Mouse (Mus musculus): ENCODE results near the gene Gpr19. TPM values are rescaled to one million over a fixed set of nuclear protein-coding genes. Genes with fewer than 3 reads are reported as not detected.

The Gpr19 gene
- total RNA-seq, 1 experiment = 34.7 TPM

GRCm38 (mm10) chr6:134932486-134933206, 34.3 kb upstream of the Gpr19 start:
- in situ Hi-C loops (cut with MboI; ENCODE audit: low sequenced_read_pairs in 2 of 2, unreplicated experiment in 2 of 2) = no loop called here
- Histone ChIP-seq H3K9me3 (ENCODE audit: control insufficient read depth, insufficient read depth, low read depth, low read length) (no peaks in the 10 kb centered on the region), H3K4me3 (ENCODE audit: insufficient read depth in 1 of 2, low read depth in 1 of 2, low read length in 2 of 2, poor library complexity in 1 of 2, severe bottlenecking in 1 of 2) (no peak overlapping the region), H3K27ac (ENCODE audit: insufficient read depth, low read depth, low read length, poor library complexity, severe bottlenecking) (no peak overlapping the region), H3K4me1 (ENCODE audit: control insufficient read depth in 2 of 2, insufficient read depth in 2 of 2, low read length in 2 of 2, poor library complexity in 1 of 2) (0 out of 4 replicates have a peak, but pooled peaks cover 0 to 2% of the 10 kb centered on the region in 2 experiments), H3K9ac (ENCODE audit: insufficient read depth, low read depth, low read length, poor library complexity, severe bottlenecking) (no peak overlapping the region), H3K36me3 (ENCODE audit: control insufficient read depth, insufficient read depth, low read length, poor library complexity, severe bottlenecking) (no peaks in the 10 kb centered on the region)
- TF ChIP-seq ZNF384 (IDR thresholded peaks at IDR 0.05; ENCODE audit: low read depth, low read length) (no peak), ZC3H11A (IDR thresholded peaks at IDR 0.05; ENCODE audit: borderline replicate concordance, low read depth, low read length) (no peak), HCFC1 (IDR thresholded peaks at IDR 0.05; ENCODE audit: borderline replicate concordance, insufficient read depth, low read length) (no peak), CHD2 (IDR thresholded peaks at IDR 0.05; ENCODE audit: low read depth, low read length) (no peak), MAFK (IDR thresholded peaks at IDR 0.05; ENCODE audit: insufficient read depth, low read depth, low read length) (no peak)
- DNase-seq (ENCODE audit: low read depth, low spot score) = no peak

- no peaks in the 10 kb centered on the region for H3K9me3 ChIP-seq (ENCODE audit: control insufficient read depth, insufficient read depth, low read depth, low read length)
- no peak overlapping the region for H3K4me3 ChIP-seq (ENCODE audit: insufficient read depth in 1 of 2, low read depth in 1 of 2, low read length in 2 of 2, poor library complexity in 1 of 2, severe bottlenecking in 1 of 2)
- DNase-seq (ENCODE audit: low read depth, low spot score) = no peak
- no peak overlapping the region for H3K27ac ChIP-seq (ENCODE audit: insufficient read depth, low read depth, low read length, poor library complexity, severe bottlenecking)
- peaks cover 0 to 2% of the 10 kb centered on the region in 2 experiments; a peak in 2 of 4 replicates for H3K4me1 ChIP-seq (ENCODE audit: control insufficient read depth in 2 of 2, insufficient read depth in 2 of 2, low read length in 2 of 2, poor library complexity in 1 of 2)
- in situ Hi-C loops (cut with MboI; ENCODE audit: low sequenced_read_pairs in 2 of 2, unreplicated experiment in 2 of 2) = no loop called here
- H3K9ac ChIP-seq (ENCODE audit: insufficient read depth, low read depth, low read length, poor library complexity, severe bottlenecking) = no peak overlapping the region
- H3K36me3 ChIP-seq (ENCODE audit: control insufficient read depth, insufficient read depth, low read length, poor library complexity, severe bottlenecking) = no peaks in the 10 kb centered on the region
- TF ChIP-seq CHD2 (IDR thresholded peaks at IDR 0.05; ENCODE audit: low read depth, low read length) (no peak), ZNF384 (IDR thresholded peaks at IDR 0.05; ENCODE audit: low read depth, low read length) (no peak), MAFK (IDR thresholded peaks at IDR 0.05; ENCODE audit: insufficient read depth, low read depth, low read length) (no peak), HCFC1 (IDR thresholded peaks at IDR 0.05; ENCODE audit: borderline replicate concordance, insufficient read depth, low read length) (no peak), ZC3H11A (IDR thresholded peaks at IDR 0.05; ENCODE audit: borderline replicate concordance, low read depth, low read length) (no peak)
Observed at GRCm38 (mm10) chr6:134931146-134931545, 32.8 kb upstream of the Gpr19 start.

- Histone ChIP-seq H3K27ac (ENCODE audit: insufficient read depth, low read depth, low read length, poor library complexity, severe bottlenecking) (no peak overlapping the region), H3K36me3 (ENCODE audit: control insufficient read depth, insufficient read depth, low read length, poor library complexity, severe bottlenecking) (no peaks in the 10 kb centered on the region), H3K9ac (ENCODE audit: insufficient read depth, low read depth, low read length, poor library complexity, severe bottlenecking) (no peak overlapping the region), H3K4me1 (ENCODE audit: control insufficient read depth in 2 of 2, insufficient read depth in 2 of 2, low read length in 2 of 2, poor library complexity in 1 of 2) (peaks cover 0 to 2% of the 10 kb centered on the region in 2 experiments; a peak in 2 of 4 replicates), H3K9me3 (ENCODE audit: control insufficient read depth, insufficient read depth, low read depth, low read length) (no peaks in the 10 kb centered on the region), H3K4me3 (ENCODE audit: insufficient read depth in 1 of 2, low read depth in 1 of 2, low read length in 2 of 2, poor library complexity in 1 of 2, severe bottlenecking in 1 of 2) (peak overlapping the region in 1 of 2 experiments; percentile 83; a peak in 3 of 4 replicates)
- in situ Hi-C loops (cut with MboI; ENCODE audit: low sequenced_read_pairs in 2 of 2, unreplicated experiment in 2 of 2) = no loop called here
- DNase-seq (ENCODE audit: low read depth, low spot score) = no peak
- TF ChIP-seq HCFC1 (IDR thresholded peaks at IDR 0.05; ENCODE audit: borderline replicate concordance, insufficient read depth, low read length) = no peak
- TF ChIP-seq ZC3H11A (IDR thresholded peaks at IDR 0.05; ENCODE audit: borderline replicate concordance, low read depth, low read length) = no peak
- TF ChIP-seq ZNF384 (IDR thresholded peaks at IDR 0.05; ENCODE audit: low read depth, low read length) = no peak
- TF ChIP-seq CHD2 (IDR thresholded peaks at IDR 0.05; ENCODE audit: low read depth, low read length) = no peak
- TF ChIP-seq MAFK (IDR thresholded peaks at IDR 0.05; ENCODE audit: insufficient read depth, low read depth, low read length) = no peak
Observed at GRCm38 (mm10) chr6:134930383-134930782, 32.0 kb upstream of the Gpr19 start.

- H3K9me3 ChIP-seq (ENCODE audit: control insufficient read depth, insufficient read depth, low read depth, low read length) = no peaks in the 10 kb centered on the region
- H3K9ac ChIP-seq (ENCODE audit: insufficient read depth, low read depth, low read length, poor library complexity, severe bottlenecking) = no peak overlapping the region
- no peaks in the 10 kb centered on the region for H3K36me3 ChIP-seq (ENCODE audit: control insufficient read depth, insufficient read depth, low read length, poor library complexity, severe bottlenecking)
- no peak overlapping the region for H3K27ac ChIP-seq (ENCODE audit: insufficient read depth, low read depth, low read length, poor library complexity, severe bottlenecking)
- DNase-seq (ENCODE audit: low read depth, low spot score) = no peak
- peaks cover 0 to 2% of the 10 kb centered on the region in 2 experiments; a peak in 2 of 4 replicates for H3K4me1 ChIP-seq (ENCODE audit: control insufficient read depth in 2 of 2, insufficient read depth in 2 of 2, low read length in 2 of 2, poor library complexity in 1 of 2)
- H3K4me3 ChIP-seq (ENCODE audit: insufficient read depth in 1 of 2, low read depth in 1 of 2, low read length in 2 of 2, poor library complexity in 1 of 2, severe bottlenecking in 1 of 2) = peak overlapping the region; percentile 26 to 83; a peak in 3 of 4 replicates
- TF ChIP-seq ZNF384 (IDR thresholded peaks at IDR 0.05; ENCODE audit: low read depth, low read length) (no peak), MAFK (IDR thresholded peaks at IDR 0.05; ENCODE audit: insufficient read depth, low read depth, low read length) (no peak), ZC3H11A (IDR thresholded peaks at IDR 0.05; ENCODE audit: borderline replicate concordance, low read depth, low read length) (no peak), CHD2 (IDR thresholded peaks at IDR 0.05; ENCODE audit: low read depth, low read length) (no peak), HCFC1 (IDR thresholded peaks at IDR 0.05; ENCODE audit: borderline replicate concordance, insufficient read depth, low read length) (no peak)
- in situ Hi-C loops (cut with MboI; ENCODE audit: low sequenced_read_pairs in 2 of 2, unreplicated experiment in 2 of 2) = no loop called here
Observed at GRCm38 (mm10) chr6:134929926-134930325, 31.5 kb upstream of the Gpr19 start.
